Mouse (Mus musculus): ENCODE measurements around the gene Sla2.

DNA sequence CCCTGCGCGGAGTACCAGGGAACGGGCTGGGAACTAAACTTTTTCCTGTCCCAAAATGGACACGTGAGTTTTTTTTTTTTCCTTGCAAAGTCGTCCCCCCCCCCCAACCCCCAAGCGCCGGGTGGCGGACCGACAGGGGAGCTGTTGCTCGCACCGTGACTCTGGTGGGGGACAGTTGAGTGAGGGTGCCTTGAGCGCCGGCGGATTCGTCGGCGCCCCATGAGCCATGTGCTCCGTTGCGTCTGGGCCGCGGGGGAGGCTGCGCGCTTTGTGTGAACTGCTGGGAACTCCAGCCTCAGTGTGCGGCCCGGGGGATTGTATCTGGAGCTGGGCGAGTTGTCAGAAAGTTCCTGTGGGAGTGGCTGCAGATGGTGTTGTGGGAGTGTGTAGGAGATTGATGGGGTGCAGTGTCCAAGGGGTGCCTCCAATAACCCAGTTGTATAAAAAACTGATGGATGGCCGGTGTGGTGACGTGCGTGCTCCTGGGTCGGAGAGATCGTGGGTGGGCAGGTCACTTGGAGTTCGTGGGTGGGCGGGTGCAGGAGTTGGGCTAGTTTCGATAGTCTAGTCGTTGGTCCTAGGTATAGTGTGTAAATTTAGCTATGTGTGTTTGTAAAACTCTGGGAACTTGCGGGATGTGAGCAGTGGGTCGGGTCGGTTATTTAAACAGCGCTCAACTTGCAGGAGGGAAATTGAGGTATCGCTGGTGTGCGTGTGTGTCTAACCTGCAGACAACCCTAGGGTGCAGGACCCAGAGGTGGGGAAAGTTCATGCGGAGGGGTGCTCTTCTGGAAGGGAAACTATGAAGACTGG is 45.8 kb downstream of the Sla2 start:
- TF ChIP-seq CTCF (IDR thresholded peaks at IDR 0.05; ENCODE audit: insufficient read depth, low read depth, low read length) (no peak), POLR2A (IDR thresholded peaks at IDR 0.05; ENCODE audit: insufficient read depth, low read depth, low read length) (no peak)
